Mouse (Mus musculus): ENCODE data around the gene Csdc2. TPM values are rescaled to one million over a fixed set of nuclear protein-coding genes. Genes with fewer than 3 reads are reported as not detected.

Gene Csdc2
- polyA plus RNA-seq, 1 experiment from 2014 or later: 15.0 TPM

- Histone ChIP-seq H3K27me3 (no peaks in the 10 kb centered on the region), H3K9ac (no peak overlapping the region), H3K4me2 (replicated peaks) (no peak overlapping the region), H3K4me3 (no peak overlapping the region), H3K36me3 (peaks cover 24% of the 10 kb centered on the region), H3K27ac (no peak overlapping the region), H3K4me1 (no peaks in the 10 kb centered on the region), H3K9me3 (no peaks in the 10 kb centered on the region)
- 86% methylated on average over 10 of the region's 10 CpGs for WGBS
- ATAC-seq (ENCODE audit: low FRiP score, low read depth): no peak
These were observed 12.5 kb downstream of the Csdc2 start for GRCm38 (mm10) chr15:81949076-81949475.

- no peaks in the 10 kb centered on the region for H3K9me3 ChIP-seq
- H3K9ac ChIP-seq: no peak overlapping the region
- no peak overlapping the region for H3K4me3 ChIP-seq
- no peaks in the 10 kb centered on the region for H3K27me3 ChIP-seq
- no peak overlapping the region for H3K27ac ChIP-seq
- peaks cover 29% of the 10 kb centered on the region for H3K36me3 ChIP-seq
- H3K4me1 ChIP-seq: no peaks in the 10 kb centered on the region
- no peak overlapping the region for H3K4me2 ChIP-seq (replicated peaks)
- ATAC-seq (ENCODE audit: low FRiP score, low read depth): no peak
- 69% methylated on average over 11 of the region's 11 CpGs for WGBS
These were observed 13.0 kb downstream of the Csdc2 start for GRCm38 (mm10) chr15:81949476-81950131.

GRCm38 (mm10) chr15:81950716-81951115, 14.2 kb downstream of the Csdc2 start:
- 83% methylated on average over 5 of the region's 5 CpGs for WGBS

GRCm38 (mm10) chr15:81951159-81951558, 14.6 kb downstream of the Csdc2 start:
- Histone ChIP-seq H3K36me3 (peaks cover 40% of the 10 kb centered on the region), H3K4me3 (no peak overlapping the region), H3K4me2 (replicated peaks) (no peak overlapping the region), H3K9me3 (no peaks in the 10 kb centered on the region), H3K4me1 (no peaks in the 10 kb centered on the region), H3K9ac (no peak overlapping the region), H3K27ac (no peak overlapping the region), H3K27me3 (no peaks in the 10 kb centered on the region)
- no peak for ATAC-seq (ENCODE audit: low FRiP score, low read depth)
- WGBS: 84% methylated on average over 9 of the region's 9 CpGs

More at GRCm38 (mm10) chr15:81950716-81951115, 14.2 kb downstream of the Csdc2 start:
- Histone ChIP-seq H3K4me2 (replicated peaks) (no peak overlapping the region), H3K27me3 (no peaks in the 10 kb centered on the region), H3K9me3 (no peaks in the 10 kb centered on the region), H3K9ac (no peak overlapping the region), H3K36me3 (peaks cover 40% of the 10 kb centered on the region), H3K4me1 (no peaks in the 10 kb centered on the region), H3K4me3 (no peak overlapping the region), H3K27ac (no peak overlapping the region)
- ATAC-seq (ENCODE audit: low FRiP score, low read depth): no peak

- H3K4me1 ChIP-seq: no peaks in the 10 kb centered on the region
- H3K27me3 ChIP-seq: no peaks in the 10 kb centered on the region
- H3K4me2 ChIP-seq (replicated peaks): no peak overlapping the region
- H3K4me3 ChIP-seq: no peak overlapping the region
- WGBS: 69% methylated on average over 4 of the region's 4 CpGs
- H3K27ac ChIP-seq: no peak overlapping the region
- H3K9ac ChIP-seq: no peak overlapping the region
- ATAC-seq (ENCODE audit: low FRiP score, low read depth): no peak
- H3K9me3 ChIP-seq: no peaks in the 10 kb centered on the region
- H3K36me3 ChIP-seq: peaks cover 40% of the 10 kb centered on the region
These were observed 15.8 kb downstream of the Csdc2 start for GRCm38 (mm10) chr15:81952310-81952709.

- Histone ChIP-seq H3K36me3 (peaks cover 39% of the 10 kb centered on the region), H3K4me2 (replicated peaks) (no peak overlapping the region), H3K9ac (no peak overlapping the region), H3K9me3 (no peaks in the 10 kb centered on the region), H3K27me3 (no peaks in the 10 kb centered on the region), H3K27ac (no peak overlapping the region), H3K4me1 (no peaks in the 10 kb centered on the region), H3K4me3 (no peak overlapping the region)
- 96% methylated on average over 9 of the region's 9 CpGs for WGBS
- no peak for ATAC-seq (ENCODE audit: low FRiP score, low read depth)
These were observed 17.6 kb downstream of the Csdc2 start for GRCm38 (mm10) chr15:81954151-81954583.

GRCm38 (mm10) chr15:81954716-81955115, 18.2 kb downstream of the Csdc2 start:
- H3K9ac ChIP-seq: no peak overlapping the region
- 90% methylated on average over 6 of the region's 6 CpGs for WGBS
- H3K4me1 ChIP-seq: 0 out of 2 replicates have a peak, but pooled peaks cover 2% of the 10 kb centered on the region
- H3K4me2 ChIP-seq (replicated peaks): no peak overlapping the region
- no peaks in the 10 kb centered on the region for H3K9me3 ChIP-seq
- no peaks in the 10 kb centered on the region for H3K27me3 ChIP-seq
- no peak overlapping the region for H3K27ac ChIP-seq
- ATAC-seq (ENCODE audit: low FRiP score, low read depth): no peak
- peaks cover 36% of the 10 kb centered on the region for H3K36me3 ChIP-seq
- no peak overlapping the region for H3K4me3 ChIP-seq

- Histone ChIP-seq H3K36me3 (peaks cover 36% of the 10 kb centered on the region), H3K27ac (no peak overlapping the region), H3K27me3 (no peaks in the 10 kb centered on the region), H3K9me3 (no peaks in the 10 kb centered on the region), H3K4me3 (no peak overlapping the region), H3K4me1 (0 out of 2 replicates have a peak, but pooled peaks cover 5% of the 10 kb centered on the region), H3K4me2 (replicated peaks) (no peak overlapping the region), H3K9ac (no peak overlapping the region)
- ATAC-seq (ENCODE audit: low FRiP score, low read depth): no peak
- 96% methylated on average over 15 of the region's 15 CpGs for WGBS
These were observed 18.9 kb downstream of the Csdc2 start for GRCm38 (mm10) chr15:81955414-81955813.

- no peak for ATAC-seq (ENCODE audit: low FRiP score, low read depth)
- no peak overlapping the region for H3K4me2 ChIP-seq (replicated peaks)
- WGBS: 61% methylated on average over 8 of the region's 8 CpGs
These were observed 19.9 kb downstream of the Csdc2 start for GRCm38 (mm10) chr15:81956457-81956856.

GRCm38 (mm10) chr15:81957598-81957997, 21.0 kb downstream of the Csdc2 start:
- Histone ChIP-seq H3K4me1 (0 out of 2 replicates have a peak, but pooled peaks cover 5% of the 10 kb centered on the region), H3K9me3 (no peaks in the 10 kb centered on the region), H3K27ac (no peak overlapping the region), H3K36me3 (peaks cover 19% of the 10 kb centered on the region), H3K27me3 (no peaks in the 10 kb centered on the region), H3K9ac (peak overlapping the region; percentile 43; the same call in 1 of the 2 replicates), H3K4me3 (no peak overlapping the region), H3K4me2 (replicated peaks) (no peak overlapping the region)
- ATAC-seq (ENCODE audit: low FRiP score, low read depth): no peak
- 82% methylated on average over 11 of the region's 11 CpGs for WGBS

More at GRCm38 (mm10) chr15:81956457-81956856, 19.9 kb downstream of the Csdc2 start:
- H3K27ac ChIP-seq: no peak overlapping the region
- H3K4me1 ChIP-seq: 0 out of 2 replicates have a peak, but pooled peaks cover 5% of the 10 kb centered on the region
- no peaks in the 10 kb centered on the region for H3K27me3 ChIP-seq
- H3K36me3 ChIP-seq: peaks cover 29% of the 10 kb centered on the region
- no peak overlapping the region for H3K9ac ChIP-seq
- H3K9me3 ChIP-seq: no peaks in the 10 kb centered on the region
- no peak overlapping the region for H3K4me3 ChIP-seq

GRCm38 (mm10) chr15:81958906-81959305, 22.3 kb downstream of the Csdc2 start:
- H3K27ac ChIP-seq: no peak overlapping the region
- H3K9me3 ChIP-seq: no peaks in the 10 kb centered on the region
- peaks cover 18% of the 10 kb centered on the region for H3K36me3 ChIP-seq
- no peak overlapping the region for H3K4me2 ChIP-seq (replicated peaks)
- no peak overlapping the region for H3K4me3 ChIP-seq
- 0 out of 2 replicates have a peak, but pooled peaks cover 5% of the 10 kb centered on the region for H3K4me1 ChIP-seq
- peak overlapping the region; percentile 19; the same call in 1 of the 2 replicates for H3K9ac ChIP-seq
- no peaks in the 10 kb centered on the region for H3K27me3 ChIP-seq
- no peak for ATAC-seq (ENCODE audit: low FRiP score, low read depth)
- WGBS: 81% methylated on average over 3 of the region's 3 CpGs

- WGBS: under 1% methylated on average over 72 of the region's 77 CpGs
These were observed 23.9 kb downstream of the Csdc2 start, which contains the start of gene Pmm1 for GRCm38 (mm10) chr15:81960171-81961077. Pmm1 (minus strand) TSS chr15:81960930.

More at GRCm38 (mm10) chr15:81960171-81961077, 23.9 kb downstream of the Csdc2 start, which contains the start of gene Pmm1:
- H3K4me3 ChIP-seq: peak within 1 kb of the TSS; percentile 71
- H3K36me3 ChIP-seq: peaks cover 3% of the 10 kb centered on the region; the same call in 1 of the 2 replicates
- H3K9me3 ChIP-seq: no peaks in the 10 kb centered on the region
- peak within 1 kb of the TSS; percentile 100 for H3K4me2 ChIP-seq (replicated peaks)
- H3K27me3 ChIP-seq: no peaks in the 10 kb centered on the region
- peak within 1 kb of the TSS; percentile 81 for H3K9ac ChIP-seq
- peak within 1 kb of the TSS; percentile 67 for H3K27ac ChIP-seq
- H3K4me1 ChIP-seq: 0 out of 2 replicates have a peak, but pooled peaks cover 5% of the 10 kb centered on the region
- ATAC-seq (ENCODE audit: low FRiP score, low read depth): peak; percentile 95

Data from limb, embryonic 13.5 days (tissue).